Mouse (Mus musculus) megakaryocyte progenitor cell, adult 5-6 weeks (primary cell): ENCODE measurements at regions not wholly inside any gene's neighbourhood (a gene's known extent, or its start where the extent isn't known, plus 50 kb on each side); places are given as distances from the start of the nearest gene placed in this dataset.

Experiments
- ATAC-seq: replicated peaks from 2 replicates; pipeline ENCODE4 v1.8.0; 2016; ENCODE audit warnings: mild to moderate bottlenecking, moderate TSS enrichment, inconsistent platforms; ENCODE audit not compliant: poor library complexity

- ATAC-seq = no peak
These were observed 74.8 kb upstream of the Akirin2 start for GRCm38 (mm10) chr4:34475792-34476448.

- no peak for ATAC-seq
These were observed 66.5 kb upstream of the Akirin2 start for GRCm38 (mm10) chr4:34484273-34484672.

GRCm38 (mm10) chr4:34485574-34485973, 65.2 kb upstream of the Akirin2 start:
- ATAC-seq = peak; percentile 85

- peak; percentile 97 for ATAC-seq
These were observed 55.6 kb upstream of the Akirin2 start for GRCm38 (mm10) chr4:34494961-34495723.

- no peak for ATAC-seq
These were observed 52.4 kb upstream of the Akirin2 start for GRCm38 (mm10) chr4:34498325-34498724.

GRCm38 (mm10) chr4:34498781-34499180, 52.0 kb upstream of the Akirin2 start:
- no peak for ATAC-seq

- no peak for ATAC-seq
These were observed 51.0 kb upstream of the Akirin2 start for GRCm38 (mm10) chr4:34499731-34500130.
